Mouse (Mus musculus): Measurements from ENCODE around the gene Vti1b. TPM values are rescaled to one million over a fixed set of nuclear protein-coding genes. Genes with fewer than 3 reads are reported as not detected.
"Not testable (repeated sequence)": the region's sequence is repeated elsewhere in the genome, so short reads cannot be mapped to it uniquely, and the experiment has no call there.

Gene Vti1b
- polyA plus RNA-seq, 1 experiment = 56.8 TPM

GRCm38 (mm10) chr12:79192193-79192592 is 19.7 kb upstream of the Vti1b start, which contains the start of gene Rdh11:
TSS of gene Rdh11 (minus strand) at chr12:79192293.
- WGBS = 24% methylated on average over 6 of the region's 6 CpGs
- no peak for TF ChIP-seq POLR2A (IDR thresholded peaks at IDR 0.05; ENCODE audit: low read depth, low read length)
- no peak for TF ChIP-seq CTCF (IDR thresholded peaks at IDR 0.05; ENCODE audit: extremely low read depth, insufficient read length, insufficient replicate concordance, low read depth, low read length)
- Histone ChIP-seq H3K36me3 (ENCODE audit: control insufficient read depth, insufficient read depth, low read length) (peaks cover 9% of the 10 kb centered on the region), H3K4me1 (ENCODE audit: control insufficient read depth, insufficient read depth, insufficient read length, low read length) (peaks cover 6% of the 10 kb centered on the region; the same call in 1 of the 2 replicates), H3K4me3 (ENCODE audit: low read depth, low read length) (peak within 1 kb of the TSS; percentile 65), H3K27me3 (ENCODE audit: control insufficient read depth, insufficient read depth, low read length) (no peaks in the 10 kb centered on the region), H3K27ac (ENCODE audit: insufficient read depth, low read depth, low read length) (peak within 1 kb of the TSS; percentile 60)

GRCm38 (mm10) chr12:79191701-79192100 is 19.2 kb upstream of the Vti1b start:
- H3K4me3 ChIP-seq (ENCODE audit: low read depth, low read length) = peak overlapping the region; percentile 65
- 2% methylated on average over 14 of the region's 14 CpGs for WGBS
- H3K4me1 ChIP-seq (ENCODE audit: control insufficient read depth, insufficient read depth, insufficient read length, low read length) = peaks cover 6% of the 10 kb centered on the region; the same call in 1 of the 2 replicates
- H3K36me3 ChIP-seq (ENCODE audit: control insufficient read depth, insufficient read depth, low read length) = peaks cover 10% of the 10 kb centered on the region
- H3K27ac ChIP-seq (ENCODE audit: insufficient read depth, low read depth, low read length) = peak overlapping the region; percentile 60
- peak; percentile 69; the same call in 1 of the 2 replicates for TF ChIP-seq CTCF (IDR thresholded peaks at IDR 0.05; ENCODE audit: extremely low read depth, insufficient read length, insufficient replicate concordance, low read depth, low read length)
- 0 out of 2 replicates have a peak, but pooled peaks have one; percentile 20 for TF ChIP-seq POLR2A (IDR thresholded peaks at IDR 0.05; ENCODE audit: low read depth, low read length)
- no peaks in the 10 kb centered on the region for H3K27me3 ChIP-seq (ENCODE audit: control insufficient read depth, insufficient read depth, low read length)

- peak overlapping the region; percentile 8; the same call in 1 of the 2 replicates for H3K27ac ChIP-seq (ENCODE audit: insufficient read depth, low read depth, low read length)
- peaks cover 6% of the 10 kb centered on the region; the same call in 1 of the 2 replicates for H3K4me1 ChIP-seq (ENCODE audit: control insufficient read depth, insufficient read depth, insufficient read length, low read length)
- peak overlapping the region; percentile 65 for H3K4me3 ChIP-seq (ENCODE audit: low read depth, low read length)
- under 1% methylated on average over 18 of the region's 18 CpGs for WGBS
- TF ChIP-seq CTCF (IDR thresholded peaks at IDR 0.05; ENCODE audit: extremely low read depth, insufficient read length, insufficient replicate concordance, low read depth, low read length) (no peak), POLR2A (IDR thresholded peaks at IDR 0.05; ENCODE audit: low read depth, low read length) (no peak)
- no peaks in the 10 kb centered on the region for H3K27me3 ChIP-seq (ENCODE audit: control insufficient read depth, insufficient read depth, low read length)
- peaks cover 15% of the 10 kb centered on the region for H3K36me3 ChIP-seq (ENCODE audit: control insufficient read depth, insufficient read depth, low read length)
Measured at GRCm38 (mm10) chr12:79190931-79191673, 18.6 kb upstream of the Vti1b start.

- not testable (repeated sequence) for H3K27ac ChIP-seq (ENCODE audit: insufficient read depth, low read depth, low read length); H3K4me3 ChIP-seq (ENCODE audit: low read depth, low read length); H3K4me1 ChIP-seq (ENCODE audit: control insufficient read depth, insufficient read depth, insufficient read length, low read length); H3K27me3 ChIP-seq (ENCODE audit: control insufficient read depth, insufficient read depth, low read length)
- WGBS = 63% methylated on average over 5 of the region's 6 CpGs
- H3K36me3 ChIP-seq (ENCODE audit: control insufficient read depth, insufficient read depth, low read length) = peaks cover 49% of the 10 kb centered on the region
Measured at GRCm38 (mm10) chr12:79185160-79185559, 12.7 kb upstream of the Vti1b start.

GRCm38 (mm10) chr12:79175998-79176397 is 3.5 kb upstream of the Vti1b start:
- no peak overlapping the region for H3K27ac ChIP-seq (ENCODE audit: insufficient read depth, low read depth, low read length)
- 91% methylated on average over 5 of the region's 5 CpGs for WGBS
- peaks cover 8% of the 10 kb centered on the region for H3K36me3 ChIP-seq (ENCODE audit: control insufficient read depth, insufficient read depth, low read length)
- peaks cover 2% of the 10 kb centered on the region for H3K4me1 ChIP-seq (ENCODE audit: control insufficient read depth, insufficient read depth, insufficient read length, low read length)
- TF ChIP-seq CTCF (IDR thresholded peaks at IDR 0.05; ENCODE audit: extremely low read depth, insufficient read length, insufficient replicate concordance, low read depth, low read length) = no peak
- no peak for TF ChIP-seq POLR2A (IDR thresholded peaks at IDR 0.05; ENCODE audit: low read depth, low read length)
- H3K27me3 ChIP-seq (ENCODE audit: control insufficient read depth, insufficient read depth, low read length) = no peaks in the 10 kb centered on the region
- no peak overlapping the region for H3K4me3 ChIP-seq (ENCODE audit: low read depth, low read length)

- WGBS = 30% methylated on average over 5 of the region's 5 CpGs
- Histone ChIP-seq H3K27ac (ENCODE audit: insufficient read depth, low read depth, low read length) (0 out of 2 replicates have a peak overlapping the region, but pooled peaks have one; percentile 58), H3K4me1 (ENCODE audit: control insufficient read depth, insufficient read depth, insufficient read length, low read length) (peaks cover 2% of the 10 kb centered on the region), H3K36me3 (ENCODE audit: control insufficient read depth, insufficient read depth, low read length) (peaks cover 7% of the 10 kb centered on the region), H3K27me3 (ENCODE audit: control insufficient read depth, insufficient read depth, low read length) (no peaks in the 10 kb centered on the region), H3K4me3 (ENCODE audit: low read depth, low read length) (no peak overlapping the region)
- TF ChIP-seq CTCF (IDR thresholded peaks at IDR 0.05; ENCODE audit: extremely low read depth, insufficient read length, insufficient replicate concordance, low read depth, low read length) (no peak), POLR2A (IDR thresholded peaks at IDR 0.05; ENCODE audit: low read depth, low read length) (no peak)
Measured at GRCm38 (mm10) chr12:79173721-79174120, 1.3 kb upstream of the Vti1b start.

- Histone ChIP-seq H3K27ac (ENCODE audit: insufficient read depth, low read depth, low read length) (no peak overlapping the region; the same call in 1 of the 2 replicates), H3K36me3 (ENCODE audit: control insufficient read depth, insufficient read depth, low read length) (peaks cover 5% of the 10 kb centered on the region), H3K4me3 (ENCODE audit: low read depth, low read length) (peak overlapping the region; percentile 90), H3K4me1 (ENCODE audit: control insufficient read depth, insufficient read depth, insufficient read length, low read length) (peaks cover 2% of the 10 kb centered on the region), H3K27me3 (ENCODE audit: control insufficient read depth, insufficient read depth, low read length) (no peaks in the 10 kb centered on the region)
- no peak for TF ChIP-seq CTCF (IDR thresholded peaks at IDR 0.05; ENCODE audit: extremely low read depth, insufficient read length, insufficient replicate concordance, low read depth, low read length)
- TF ChIP-seq POLR2A (IDR thresholded peaks at IDR 0.05; ENCODE audit: low read depth, low read length) = no peak
- 10% methylated on average over 12 of the region's 12 CpGs for WGBS
Measured at GRCm38 (mm10) chr12:79171269-79171995, 1.0 kb downstream of the Vti1b start.

Measured in small intestine, adult 2 months (tissue).